Mouse (Mus musculus): Measurements from ENCODE around the gene Mast2. TPM values are rescaled to one million over a fixed set of nuclear protein-coding genes. Genes with fewer than 3 reads are reported as not detected.

The Mast2 gene
- polyA plus RNA-seq, 1 experiment: not detected

DNA sequence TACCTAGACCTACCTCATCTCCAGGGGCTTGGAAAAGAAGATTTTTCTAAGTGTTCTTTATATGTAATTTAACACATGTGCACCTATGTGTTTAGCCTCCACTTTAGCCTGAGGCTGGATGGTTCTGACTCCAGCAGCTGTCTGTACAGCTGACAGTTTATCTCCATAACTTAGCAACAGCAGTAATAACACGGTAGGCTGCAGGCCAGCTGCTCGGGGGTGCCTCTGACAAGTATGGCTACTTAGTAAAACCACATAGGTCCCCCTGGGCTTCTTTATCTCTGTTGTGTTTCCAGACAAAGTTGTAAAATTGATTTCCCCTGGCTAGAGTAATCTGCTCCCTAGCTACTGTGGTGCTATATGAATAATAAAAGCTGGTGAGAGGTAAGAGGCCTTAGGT, 19.5 kb upstream of the Mast2 start:
- WGBS: 57% methylated on average over 2 of the region's 2 CpGs
- TF ChIP-seq POLR2A (IDR thresholded peaks at IDR 0.05; ENCODE audit: insufficient read depth, low read depth, low read length) (no peak), CTCF (IDR thresholded peaks at IDR 0.05; ENCODE audit: insufficient read depth, low read depth, low read length) (no peak)
- H3K4me1 ChIP-seq (ENCODE audit: control insufficient read depth, insufficient read depth, low read length): no peaks in the 10 kb centered on the region
- no peak overlapping the region for H3K4me3 ChIP-seq (ENCODE audit: insufficient read depth, low read depth, low read length)
- H3K27ac ChIP-seq (ENCODE audit: insufficient read depth, low read depth, low read length): no peak overlapping the region

DNA sequence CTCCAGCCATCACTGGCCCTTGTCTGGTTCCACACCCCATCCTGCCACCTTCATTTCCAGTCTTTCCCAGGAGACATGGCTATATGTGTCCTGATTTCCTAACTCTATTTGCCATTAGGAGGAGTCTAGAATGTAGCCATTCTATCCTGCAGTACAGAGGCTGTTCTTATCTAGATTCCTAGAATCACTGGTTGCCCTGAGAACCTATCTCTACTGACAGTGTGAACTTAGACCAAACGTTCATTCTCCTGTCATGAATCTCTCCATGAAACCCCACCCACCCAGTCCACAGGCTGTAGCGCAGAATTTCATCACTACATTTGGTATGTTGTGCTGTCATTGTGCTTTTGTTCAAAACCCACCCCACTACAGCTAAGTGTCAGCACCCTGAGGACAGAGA, 17.3 kb upstream of the Mast2 start:
- TF ChIP-seq CTCF (IDR thresholded peaks at IDR 0.05; ENCODE audit: insufficient read depth, low read depth, low read length): no peak
- no peak for TF ChIP-seq POLR2A (IDR thresholded peaks at IDR 0.05; ENCODE audit: insufficient read depth, low read depth, low read length)
- WGBS: 74% methylated on average over 2 of the region's 2 CpGs
- no peaks in the 10 kb centered on the region for H3K4me1 ChIP-seq (ENCODE audit: control insufficient read depth, insufficient read depth, low read length)
- H3K27ac ChIP-seq (ENCODE audit: insufficient read depth, low read depth, low read length): no peak overlapping the region
- H3K4me3 ChIP-seq (ENCODE audit: insufficient read depth, low read depth, low read length): no peak overlapping the region

DNA sequence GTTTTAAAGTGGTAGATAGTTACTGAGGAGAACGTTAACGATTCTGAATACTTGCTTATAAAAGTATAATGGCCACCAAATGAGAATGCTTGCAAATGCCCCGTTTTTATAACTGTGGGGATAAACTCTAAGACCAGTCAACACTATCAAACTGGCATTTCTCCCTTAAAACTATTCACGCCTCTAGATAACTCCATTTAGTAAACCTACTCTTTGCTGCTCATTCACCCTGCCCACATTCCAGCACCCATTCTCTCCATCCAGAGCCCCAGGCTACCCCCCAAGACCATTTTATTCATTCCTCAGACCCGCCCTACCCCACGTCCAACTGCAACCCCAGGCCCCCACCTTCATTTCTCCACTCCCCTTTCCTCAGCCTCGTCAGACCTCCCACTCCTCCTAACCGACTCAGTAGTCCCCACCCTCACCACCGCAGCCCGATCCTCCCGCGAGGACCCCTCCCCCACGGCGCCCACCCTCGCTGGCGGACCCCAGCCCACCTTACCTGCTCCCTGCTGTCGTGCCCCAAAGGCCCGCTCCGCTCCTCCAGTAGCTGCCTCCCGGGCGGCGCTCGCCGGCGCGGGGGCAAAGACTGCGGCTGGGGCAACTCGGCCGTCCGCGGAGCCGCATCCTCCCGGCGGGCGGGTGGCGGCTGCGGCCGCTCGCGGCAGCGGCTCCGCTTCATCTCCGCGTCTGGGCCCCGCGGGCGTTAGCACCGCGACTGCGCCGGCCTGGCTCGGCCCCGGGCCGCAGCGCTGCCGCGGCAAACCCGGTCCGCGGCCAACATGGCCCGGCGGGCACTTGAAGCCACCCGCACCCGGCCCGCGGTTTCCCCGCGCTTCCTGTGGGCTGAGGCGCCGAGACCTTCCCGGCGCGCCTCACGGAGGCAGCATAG, 505 bp downstream of the Mast2 start:
- TF ChIP-seq CTCF (IDR thresholded peaks at IDR 0.05; ENCODE audit: insufficient read depth, low read depth, low read length) (no peak), POLR2A (IDR thresholded peaks at IDR 0.05; ENCODE audit: insufficient read depth, low read depth, low read length) (peak; percentile 35; the same call in 1 of the 2 replicates)
- Histone ChIP-seq H3K27ac (ENCODE audit: insufficient read depth, low read depth, low read length) (no peak overlapping the region), H3K4me3 (ENCODE audit: insufficient read depth, low read depth, low read length) (peak overlapping the region; percentile 91), H3K4me1 (ENCODE audit: control insufficient read depth, insufficient read depth, low read length) (peaks cover 3% of the 10 kb centered on the region)
- 3% methylated on average over 74 of the region's 74 CpGs for WGBS

DNA sequence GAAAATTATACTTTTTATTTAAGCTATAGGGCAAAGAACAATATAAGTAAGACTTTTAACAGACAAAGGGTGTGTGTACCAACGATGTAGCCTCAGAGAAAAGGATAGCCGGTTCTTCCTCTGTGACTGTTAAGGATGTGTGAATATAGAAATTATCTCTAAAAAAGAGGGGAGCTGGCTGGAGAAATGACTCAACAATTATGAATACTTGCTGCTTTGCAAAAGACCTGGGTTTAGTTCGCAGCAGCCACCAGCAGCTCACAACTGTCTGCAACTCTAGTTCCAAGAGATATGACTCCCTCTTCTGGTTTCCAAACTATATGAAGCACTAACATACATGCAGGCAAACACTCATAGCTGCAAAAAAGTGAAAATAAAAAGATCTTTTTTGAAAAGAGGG, 2.0 kb downstream of the Mast2 start:
- peaks cover 3% of the 10 kb centered on the region for H3K4me1 ChIP-seq (ENCODE audit: control insufficient read depth, insufficient read depth, low read length)
- 49% methylated on average over 3 of the region's 3 CpGs for WGBS
- H3K27ac ChIP-seq (ENCODE audit: insufficient read depth, low read depth, low read length): no peak overlapping the region
- no peak overlapping the region for H3K4me3 ChIP-seq (ENCODE audit: insufficient read depth, low read depth, low read length)
- TF ChIP-seq POLR2A (IDR thresholded peaks at IDR 0.05; ENCODE audit: insufficient read depth, low read depth, low read length) (no peak), CTCF (IDR thresholded peaks at IDR 0.05; ENCODE audit: insufficient read depth, low read depth, low read length) (no peak)

- no peak overlapping the region for H3K27ac ChIP-seq (ENCODE audit: insufficient read depth, low read depth, low read length)
- TF ChIP-seq CTCF (IDR thresholded peaks at IDR 0.05; ENCODE audit: insufficient read depth, low read depth, low read length) (no peak), POLR2A (IDR thresholded peaks at IDR 0.05; ENCODE audit: insufficient read depth, low read depth, low read length) (no peak)
- no peak overlapping the region for H3K4me3 ChIP-seq (ENCODE audit: insufficient read depth, low read depth, low read length)
- peaks cover 4% of the 10 kb centered on the region; the same call in 1 of the 2 replicates for H3K4me1 ChIP-seq (ENCODE audit: control insufficient read depth, insufficient read depth, low read length)
These were observed 12.4 kb downstream of the Mast2 start for GRCm38 (mm10) chr4:116451553-116451952.

GRCm38 (mm10) chr4:116449951-116450350, 14.0 kb downstream of the Mast2 start:
- peaks cover 4% of the 10 kb centered on the region; the same call in 1 of the 2 replicates for H3K4me1 ChIP-seq (ENCODE audit: control insufficient read depth, insufficient read depth, low read length)
- no peak overlapping the region for H3K4me3 ChIP-seq (ENCODE audit: insufficient read depth, low read depth, low read length)
- no peak overlapping the region for H3K27ac ChIP-seq (ENCODE audit: insufficient read depth, low read depth, low read length)
- TF ChIP-seq CTCF (IDR thresholded peaks at IDR 0.05; ENCODE audit: insufficient read depth, low read depth, low read length) (no peak), POLR2A (IDR thresholded peaks at IDR 0.05; ENCODE audit: insufficient read depth, low read depth, low read length) (no peak)

- TF ChIP-seq POLR2A (IDR thresholded peaks at IDR 0.05; ENCODE audit: insufficient read depth, low read depth, low read length): no peak
- 0 out of 2 replicates have a peak, but pooled peaks have one; percentile 18 for TF ChIP-seq CTCF (IDR thresholded peaks at IDR 0.05; ENCODE audit: insufficient read depth, low read depth, low read length)
- Histone ChIP-seq H3K27ac (ENCODE audit: insufficient read depth, low read depth, low read length) (no peak overlapping the region), H3K4me1 (ENCODE audit: control insufficient read depth, insufficient read depth, low read length) (peaks cover 4% of the 10 kb centered on the region; the same call in 1 of the 2 replicates), H3K4me3 (ENCODE audit: insufficient read depth, low read depth, low read length) (no peak overlapping the region)
- WGBS: 55% methylated on average over 8 of the region's 8 CpGs
These were observed 15.3 kb downstream of the Mast2 start for GRCm38 (mm10) chr4:116448673-116449072.

DNA sequence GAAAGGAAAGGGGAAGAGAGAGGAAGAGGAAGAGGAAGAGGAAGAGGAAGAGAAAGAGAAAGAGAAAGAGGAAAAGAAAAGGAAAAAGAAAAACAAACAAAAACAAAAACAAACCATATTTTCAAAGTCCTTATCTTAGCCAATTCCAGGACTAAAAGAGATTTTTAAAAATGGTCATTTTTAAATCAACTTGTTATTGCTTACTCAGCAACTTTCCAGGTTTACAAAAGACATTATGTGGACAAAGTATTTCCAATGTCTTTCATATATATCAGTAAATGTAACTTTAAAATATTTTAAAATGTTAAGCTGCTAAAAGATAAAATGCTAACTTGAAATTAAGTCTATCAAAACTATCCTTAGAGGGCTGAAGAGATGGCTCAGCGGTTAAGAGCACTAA, 24.6 kb downstream of the Mast2 start:
- Histone ChIP-seq H3K27ac (ENCODE audit: insufficient read depth, low read depth, low read length) (no peak overlapping the region), H3K4me3 (ENCODE audit: insufficient read depth, low read depth, low read length) (no peak overlapping the region), H3K4me1 (ENCODE audit: control insufficient read depth, insufficient read depth, low read length) (no peaks in the 10 kb centered on the region)
- 95% methylated on average over 1 of the region's 1 CpGs for WGBS
- TF ChIP-seq CTCF (IDR thresholded peaks at IDR 0.05; ENCODE audit: insufficient read depth, low read depth, low read length) (no peak), POLR2A (IDR thresholded peaks at IDR 0.05; ENCODE audit: insufficient read depth, low read depth, low read length) (no peak)

DNA sequence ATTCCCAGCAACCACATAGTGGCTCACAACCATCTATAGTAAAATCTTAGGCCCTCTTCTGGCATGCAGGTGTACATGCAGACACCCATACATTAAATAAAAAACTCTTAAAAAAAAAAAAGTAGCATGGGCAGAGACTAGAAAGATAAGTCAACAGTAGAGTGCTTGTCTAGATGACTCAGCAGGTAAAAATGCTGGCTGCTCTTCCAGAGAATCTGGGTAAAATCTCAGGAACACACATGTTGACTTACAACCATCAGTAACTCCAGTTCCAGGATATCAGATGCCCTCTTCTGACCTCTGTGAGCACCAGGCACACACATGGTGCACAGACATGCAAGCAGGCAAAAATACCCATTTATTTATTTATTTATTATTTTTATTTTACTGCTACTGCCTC, 25.4 kb downstream of the Mast2 start:
- no peak for TF ChIP-seq POLR2A (IDR thresholded peaks at IDR 0.05; ENCODE audit: insufficient read depth, low read depth, low read length)
- no peak for TF ChIP-seq CTCF (IDR thresholded peaks at IDR 0.05; ENCODE audit: insufficient read depth, low read depth, low read length)
- H3K27ac ChIP-seq (ENCODE audit: insufficient read depth, low read depth, low read length): no peak overlapping the region
- H3K4me3 ChIP-seq (ENCODE audit: insufficient read depth, low read depth, low read length): no peak overlapping the region
- no peaks in the 10 kb centered on the region for H3K4me1 ChIP-seq (ENCODE audit: control insufficient read depth, insufficient read depth, low read length)
